Mouse (Mus musculus): Measurements from ENCODE around the gene Mrps7.

GRCm38 (mm10) chr11:115642705-115643104 is 39.0 kb downstream of the Mrps7 start:
- no peak for TF ChIP-seq CTCF (IDR thresholded peaks at IDR 0.05; ENCODE audit: low read depth, low read length)
- no peak for TF ChIP-seq GATA1 (IDR thresholded peaks at IDR 0.05; ENCODE audit: borderline replicate concordance, low read length)
- TF ChIP-seq TAL1 (conservative IDR thresholded peaks at IDR 0.05; ENCODE audit: low read depth, low read length) = no peak

Measured in G1E (cell line).